Mouse (Mus musculus): ENCODE results near the gene Gm21887.
"Not testable (repeated sequence)": the region's sequence is repeated elsewhere in the genome, so short reads cannot be mapped to it uniquely, and the experiment has no call there.

Gm21887 gene

DNA sequence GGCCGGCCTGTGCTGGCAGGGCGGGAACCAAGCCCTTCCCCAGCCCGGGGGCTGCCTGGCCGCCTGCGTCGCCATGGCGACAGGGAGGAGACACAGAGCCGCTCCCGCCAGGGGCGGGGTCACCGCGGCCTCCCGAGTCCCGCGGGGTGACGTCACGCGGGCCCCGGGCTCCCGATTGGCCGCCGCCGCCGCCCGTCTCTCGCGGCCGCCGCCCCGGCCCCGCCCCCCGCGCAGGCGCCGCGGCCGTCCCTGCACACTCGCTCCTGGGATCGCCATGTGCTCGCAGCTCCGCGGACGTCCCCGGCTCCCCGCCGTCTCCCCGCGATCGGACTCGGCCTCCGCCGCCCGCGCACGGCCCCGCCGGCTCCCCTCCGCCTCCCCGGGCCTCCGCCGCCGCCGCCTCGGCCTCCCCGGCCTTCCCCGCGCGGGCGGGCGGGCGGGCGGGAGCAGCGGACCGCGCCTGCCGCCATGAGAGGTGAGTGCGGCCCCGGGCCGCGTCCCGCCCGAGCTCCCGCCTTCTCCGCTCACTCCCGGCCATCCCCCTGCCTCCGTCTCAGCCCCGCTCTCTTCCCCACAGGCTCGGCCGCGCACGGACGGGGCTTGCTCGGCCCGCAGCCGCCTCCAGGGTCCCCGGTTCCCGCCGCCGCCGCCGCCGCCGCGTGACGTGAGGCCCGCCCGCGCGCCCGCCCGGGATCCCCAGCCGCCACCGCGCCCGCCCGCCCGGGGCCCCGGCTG lies at the start of gene Gm21887:
TSS of gene Gm21887 (plus strand) at position 644 of the 735 bp plus-strand sequence.
- peak; percentile 100 for DNase-seq (ENCODE audit: low read depth)

DNA sequence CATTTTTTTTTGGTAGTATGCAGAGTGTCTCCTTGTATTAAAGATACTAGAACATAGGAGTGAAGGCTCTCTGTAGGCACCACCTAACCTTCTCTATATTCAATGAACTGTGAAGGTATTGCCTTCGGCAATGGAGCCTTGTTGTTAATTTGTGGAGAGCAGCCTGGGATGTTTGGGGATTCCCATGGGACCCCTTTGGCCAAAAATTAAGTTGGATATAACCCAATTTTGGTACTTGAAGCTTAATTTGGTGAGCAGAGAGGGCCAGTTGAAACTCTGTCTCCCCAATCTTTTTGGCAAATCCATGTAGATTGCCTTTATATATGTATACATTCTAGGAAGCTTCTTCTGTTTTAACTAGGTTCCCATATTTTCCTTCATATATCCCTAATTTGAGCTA lies 40.1 kb upstream of the Gm21887 start:
- no peak for DNase-seq (ENCODE audit: low read depth)

GRCm38 (mm10) chrX:169969765-169970164 lies 39.7 kb upstream of the Gm21887 start:
- DNase-seq (ENCODE audit: low read depth), result peak; percentile 21

GRCm38 (mm10) chrX:169970546-169970945 lies 38.9 kb upstream of the Gm21887 start:
- DNase-seq (ENCODE audit: low read depth), result peak; percentile 16

GRCm38 (mm10) chrX:169971562-169971961 lies 37.9 kb upstream of the Gm21887 start:
- DNase-seq (ENCODE audit: low read depth), result not testable (repeated sequence)

DNA sequence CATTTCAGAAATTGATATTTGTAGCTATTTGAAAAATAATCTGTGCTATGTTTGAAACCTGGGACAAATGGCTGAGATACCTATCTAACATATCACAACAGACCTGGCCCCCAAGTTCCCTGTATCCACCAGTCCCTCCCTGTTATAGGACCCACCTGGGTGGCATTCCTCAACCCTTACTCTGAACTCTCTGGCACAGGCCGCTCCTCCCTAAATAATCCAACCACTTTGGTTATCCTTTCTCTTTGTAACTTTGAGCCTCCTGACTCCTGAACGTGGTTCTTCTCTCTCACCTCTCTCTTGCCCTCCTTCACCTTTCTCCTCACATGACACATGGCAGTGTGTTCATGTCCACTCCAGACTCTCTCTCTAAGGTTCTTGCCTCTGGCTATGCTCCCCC lies 37.3 kb upstream of the Gm21887 start:
- peak; percentile 15 for DNase-seq (ENCODE audit: low read depth)

DNA sequence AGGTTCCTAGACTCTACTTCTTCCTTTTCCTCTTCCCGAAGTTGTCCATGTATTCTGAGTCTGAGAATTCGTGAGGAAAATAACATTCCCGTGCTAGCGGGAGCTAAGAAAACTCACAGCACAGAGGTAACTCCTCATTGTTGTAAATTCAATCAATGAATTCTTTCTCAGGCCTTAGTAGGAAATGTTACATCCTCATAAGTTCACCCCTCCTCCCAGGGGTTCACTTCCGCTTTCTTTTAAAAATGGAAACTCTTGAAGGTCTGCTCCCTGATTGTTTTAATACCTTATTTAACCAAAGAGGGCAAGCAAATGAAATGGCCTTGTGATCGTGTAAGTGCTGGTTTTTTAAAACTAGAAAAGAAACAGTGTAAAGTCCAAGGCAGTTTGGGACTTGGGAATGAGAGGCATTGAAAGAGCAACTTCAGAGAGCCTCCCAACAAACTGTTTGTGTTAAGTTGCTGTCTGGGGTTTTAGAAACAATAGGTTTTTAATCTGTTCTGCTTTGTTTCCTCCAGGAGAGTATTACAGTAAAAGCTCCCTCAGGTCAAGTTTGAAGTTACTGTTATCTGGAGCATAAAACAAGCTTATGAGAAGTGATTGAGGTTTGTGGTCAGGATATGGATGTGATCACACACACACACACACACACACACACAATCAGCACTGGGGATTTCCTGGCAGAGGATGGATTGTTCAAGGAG lies 36.5 kb upstream of the Gm21887 start:
- peak; percentile 22 for DNase-seq (ENCODE audit: low read depth)

- DNase-seq (ENCODE audit: low read depth), result peak; percentile 4
Observed at GRCm38 (mm10) chrX:169973806-169974205, 35.7 kb upstream of the Gm21887 start.

DNA sequence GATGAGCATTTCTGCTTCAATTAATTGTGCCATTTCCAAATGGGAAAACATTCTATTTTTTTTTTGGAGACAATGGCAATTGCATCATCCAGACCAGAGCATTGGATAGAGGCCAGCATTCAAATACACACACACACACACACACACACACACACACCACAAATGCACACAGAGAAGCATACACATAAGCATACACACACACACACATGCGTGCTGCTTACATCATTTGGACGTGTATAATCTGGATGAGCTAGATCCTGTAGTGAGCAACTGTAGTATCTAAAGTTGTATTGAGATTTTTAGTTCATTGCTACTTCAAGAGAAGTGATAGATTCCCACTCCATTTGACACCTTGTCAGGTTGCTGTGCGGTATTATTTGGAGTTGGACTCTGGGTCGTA lies 35.0 kb upstream of the Gm21887 start:
- not testable (repeated sequence) for DNase-seq (ENCODE audit: low read depth)

- DNase-seq (ENCODE audit: low read depth), result peak; percentile 6
Observed at GRCm38 (mm10) chrX:169974974-169975373, 34.5 kb upstream of the Gm21887 start.

DNA sequence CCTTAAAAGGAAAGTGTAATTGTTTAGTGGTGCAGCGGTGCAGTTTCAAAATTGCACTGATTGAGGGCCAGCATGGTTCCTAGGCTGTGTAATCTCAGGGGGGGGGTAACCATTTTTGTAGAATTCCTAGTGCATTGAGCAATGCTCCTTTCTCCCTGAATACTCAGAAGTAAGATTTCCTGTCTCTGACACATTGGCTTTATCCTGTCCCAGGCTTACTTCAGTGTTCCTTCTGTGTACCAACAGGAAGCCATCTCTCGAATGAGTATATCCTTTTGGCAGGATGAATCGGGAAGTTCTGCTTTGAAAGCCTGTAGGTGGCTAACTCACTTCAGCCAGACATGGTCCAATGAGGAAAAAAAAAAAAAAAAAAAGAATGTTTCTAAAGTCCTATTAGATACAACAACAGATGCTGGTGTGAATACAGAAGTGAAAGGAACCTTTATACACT lies 33.8 kb upstream of the Gm21887 start:
- peak; percentile 8 for DNase-seq (ENCODE audit: low read depth)

GRCm38 (mm10) chrX:169976340-169976739 lies 33.1 kb upstream of the Gm21887 start:
- DNase-seq (ENCODE audit: low read depth), result peak; percentile 16

DNA sequence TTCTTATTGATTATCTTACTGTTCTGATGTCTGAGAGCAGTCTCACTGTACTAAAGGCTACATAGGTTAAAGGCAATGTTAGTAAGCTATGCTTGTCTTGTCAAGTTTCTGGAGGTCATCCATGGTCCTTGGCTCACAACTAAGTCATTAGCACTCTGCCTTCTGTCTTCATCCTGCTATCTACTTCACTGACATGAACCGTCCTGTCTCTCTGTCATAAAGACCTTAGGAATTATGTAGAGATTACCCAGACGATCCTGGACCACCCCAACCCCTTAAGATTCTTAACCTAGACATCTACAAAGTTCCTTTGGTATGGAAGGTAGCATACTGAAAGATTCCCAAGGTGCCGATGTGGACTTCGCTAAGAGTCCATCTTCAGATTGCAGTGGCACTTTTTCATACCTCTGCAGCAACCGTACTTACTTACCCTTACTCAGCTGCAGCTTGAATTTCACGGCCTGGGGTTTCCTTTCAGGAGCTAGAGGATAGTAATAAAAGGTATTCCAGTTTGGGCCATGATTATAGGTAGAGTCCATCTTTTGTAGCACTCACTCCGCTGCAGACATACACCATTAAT lies 31.5 kb upstream of the Gm21887 start:
- peak; percentile 16 for DNase-seq (ENCODE audit: low read depth)

DNA sequence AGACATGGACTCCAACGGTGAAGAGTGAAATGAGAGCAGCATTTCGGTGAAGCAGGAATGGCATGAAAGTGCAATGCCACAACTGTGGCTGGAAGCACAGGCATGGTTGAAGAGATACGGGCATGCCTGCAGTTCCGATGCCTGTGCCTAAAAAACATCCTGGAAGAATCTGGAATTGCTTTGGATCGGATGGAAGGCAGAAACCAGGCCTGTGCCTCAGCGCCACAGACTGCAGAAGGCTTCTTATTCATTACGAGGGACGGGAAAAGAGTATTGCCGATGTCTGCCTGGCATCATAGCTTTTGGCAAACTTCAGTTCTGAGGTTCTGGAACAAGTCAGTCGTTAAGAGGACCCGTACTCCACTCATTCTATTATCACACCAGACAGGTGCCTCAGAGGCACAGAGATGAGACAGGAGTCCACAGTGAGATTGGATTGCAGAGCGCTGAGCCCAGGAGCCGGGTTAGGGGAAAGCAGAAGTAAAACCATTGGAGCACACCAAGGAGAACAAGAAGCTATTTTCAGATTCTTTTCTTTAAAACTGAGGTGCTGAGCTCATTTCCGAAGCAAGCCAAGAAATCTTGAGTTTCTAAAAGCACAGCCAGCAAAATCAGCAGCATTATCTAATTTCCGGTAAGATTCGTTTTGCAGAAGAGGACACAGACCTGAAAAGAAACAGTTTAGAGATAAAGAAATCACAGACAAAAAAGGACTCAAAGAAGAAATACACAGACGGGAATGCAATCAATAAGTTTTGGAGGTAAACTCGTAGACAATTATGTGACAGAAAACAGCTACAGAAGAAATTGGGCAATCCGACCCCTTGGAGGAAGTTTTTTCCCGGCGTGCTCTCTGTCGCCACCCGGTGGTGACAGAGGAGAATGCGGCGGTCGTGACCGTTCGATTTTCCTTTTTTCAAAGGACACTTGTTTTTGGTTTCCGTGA lies 30.8 kb upstream of the Gm21887 start:
- DNase-seq (ENCODE audit: low read depth), result peak; percentile 53

GRCm38 (mm10) chrX:169979461-169980202 lies 29.8 kb upstream of the Gm21887 start:
- peak; percentile 31 for DNase-seq (ENCODE audit: low read depth)

DNA sequence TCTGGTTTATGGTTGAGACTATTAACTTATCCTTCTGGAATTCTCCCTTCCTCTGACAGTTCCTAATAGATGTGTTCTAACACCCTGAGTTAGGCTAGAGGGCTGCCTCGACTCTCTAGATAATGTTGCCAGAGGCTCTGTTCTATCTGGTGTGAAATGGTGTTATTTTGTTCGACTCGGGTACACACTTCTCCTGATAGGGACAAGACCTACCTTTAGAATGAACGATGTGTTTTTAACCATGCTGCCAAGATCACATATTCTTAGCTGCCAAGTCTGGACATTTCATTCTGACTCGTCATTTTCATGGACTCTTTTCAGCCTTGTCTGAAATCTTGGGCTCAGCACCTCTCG lies 29.3 kb upstream of the Gm21887 start:
- peak; percentile 24 for DNase-seq (ENCODE audit: low read depth)

- DNase-seq (ENCODE audit: low read depth), result peak; percentile 14
Observed at GRCm38 (mm10) chrX:169980809-169981289, 28.6 kb upstream of the Gm21887 start.

GRCm38 (mm10) chrX:169981761-169982181 lies 27.7 kb upstream of the Gm21887 start:
- peak; percentile 32 for DNase-seq (ENCODE audit: low read depth)

GRCm38 (mm10) chrX:169982606-169983400 lies 26.7 kb upstream of the Gm21887 start:
- DNase-seq (ENCODE audit: low read depth), result peak; percentile 15
